Mouse (Mus musculus) kidney, postnatal 10 days (tissue): ENCODE results near the gene Rbfox1.

ENCODE experiments used
- DNase-seq: peaks from one replicate; pipeline ENCODE4 v3.0.0; 2021; ENCODE audit warnings: mixed read lengths

Rbfox1 gene

GRCm38 (mm10) chr16:6097244-6098040 lies 212.3 kb downstream of the Rbfox1 start:
- no peak for DNase-seq

GRCm38 (mm10) chr16:6098116-6098515 lies 213.0 kb downstream of the Rbfox1 start:
- DNase-seq = no peak

- DNase-seq = no peak
Measured at GRCm38 (mm10) chr16:6099598-6099997, 214.4 kb downstream of the Rbfox1 start.

- DNase-seq = no peak
Measured at GRCm38 (mm10) chr16:6100421-6100877, 215.3 kb downstream of the Rbfox1 start.

- no peak for DNase-seq
Measured at GRCm38 (mm10) chr16:6103713-6104112, 218.6 kb downstream of the Rbfox1 start.

- DNase-seq = no peak
Measured at GRCm38 (mm10) chr16:6110121-6110520, 225.0 kb downstream of the Rbfox1 start.

GRCm38 (mm10) chr16:6113836-6114475 lies 228.8 kb downstream of the Rbfox1 start:
- DNase-seq = no peak

GRCm38 (mm10) chr16:6119472-6119871 lies 234.3 kb downstream of the Rbfox1 start:
- DNase-seq = no peak

GRCm38 (mm10) chr16:6121232-6121631 lies 236.1 kb downstream of the Rbfox1 start:
- DNase-seq = no peak

- DNase-seq = no peak
Measured at GRCm38 (mm10) chr16:6122859-6123258, 237.7 kb downstream of the Rbfox1 start.

- no peak for DNase-seq
Measured at GRCm38 (mm10) chr16:6128314-6128713, 243.2 kb downstream of the Rbfox1 start.

- DNase-seq = no peak
Measured at GRCm38 (mm10) chr16:6135016-6135415, 249.9 kb downstream of the Rbfox1 start.

GRCm38 (mm10) chr16:6139432-6139831 lies 254.3 kb downstream of the Rbfox1 start:
- DNase-seq = no peak

- no peak for DNase-seq
Measured at GRCm38 (mm10) chr16:6147957-6148356, 262.8 kb downstream of the Rbfox1 start.

GRCm38 (mm10) chr16:6149345-6149744 lies 264.2 kb downstream of the Rbfox1 start:
- no peak for DNase-seq

GRCm38 (mm10) chr16:6155556-6155955 lies 270.4 kb downstream of the Rbfox1 start:
- DNase-seq = no peak

- DNase-seq = no peak
Measured at GRCm38 (mm10) chr16:6164476-6164875, 279.3 kb downstream of the Rbfox1 start.

GRCm38 (mm10) chr16:6169346-6169745 lies 284.2 kb downstream of the Rbfox1 start:
- DNase-seq = no peak

- DNase-seq = no peak
Measured at GRCm38 (mm10) chr16:6180819-6181218, 295.7 kb downstream of the Rbfox1 start.

GRCm38 (mm10) chr16:6182329-6182728 lies 297.2 kb downstream of the Rbfox1 start:
- DNase-seq = no peak

- DNase-seq = no peak
Measured at GRCm38 (mm10) chr16:6192358-6192757, 307.2 kb downstream of the Rbfox1 start.

GRCm38 (mm10) chr16:6206431-6206830 lies 321.3 kb downstream of the Rbfox1 start:
- no peak for DNase-seq

GRCm38 (mm10) chr16:6212916-6213315 lies 327.8 kb downstream of the Rbfox1 start:
- DNase-seq = no peak

GRCm38 (mm10) chr16:6227449-6227848 lies 342.3 kb downstream of the Rbfox1 start:
- DNase-seq = no peak
